Mouse (Mus musculus) retina, adult 2 months (tissue): ENCODE measurements around the gene Npff.
A peak's percentile ranks its signal among the peaks of the same experiment; 100 is the strongest.

Experiments used
- DNase-seq: peaks from one replicate; pipeline ENCODE4 v3.0.0-alpha.2; 2012; ENCODE audit warnings: low read depth, low spot score

Npff gene

GRCm38 (mm10) chr15:102524892-102525485, at the start of gene Npff:
Gene Npff (minus strand): TSS chr15:102524942.
- peak; percentile 55 for DNase-seq

- no peak for DNase-seq
Observed at GRCm38 (mm10) chr15:102572081-102572480, 47.3 kb upstream of the Npff start.

- DNase-seq = no peak
Observed at GRCm38 (mm10) chr15:102567849-102568248, 43.1 kb upstream of the Npff start.

GRCm38 (mm10) chr15:102563681-102564080, 38.9 kb upstream of the Npff start:
- no peak for DNase-seq

- DNase-seq = no peak
Observed at GRCm38 (mm10) chr15:102563061-102563460, 38.3 kb upstream of the Npff start.

GRCm38 (mm10) chr15:102562491-102562890, 37.7 kb upstream of the Npff start:
- no peak for DNase-seq

GRCm38 (mm10) chr15:102557580-102557979, 32.8 kb upstream of the Npff start:
- DNase-seq = no peak

- no peak for DNase-seq
Observed at GRCm38 (mm10) chr15:102555581-102555980, 30.8 kb upstream of the Npff start.

GRCm38 (mm10) chr15:102552599-102552998, 27.9 kb upstream of the Npff start:
- DNase-seq = no peak

GRCm38 (mm10) chr15:102547478-102547877, 22.7 kb upstream of the Npff start:
- no peak for DNase-seq

- DNase-seq = peak; percentile 43
Observed at GRCm38 (mm10) chr15:102546677-102547427, 22.1 kb upstream of the Npff start.

GRCm38 (mm10) chr15:102546246-102546645, 21.5 kb upstream of the Npff start:
- DNase-seq = no peak

GRCm38 (mm10) chr15:102544801-102545200, 20.1 kb upstream of the Npff start:
- no peak for DNase-seq

- no peak for DNase-seq
Observed at GRCm38 (mm10) chr15:102533926-102534325, 9.2 kb upstream of the Npff start.

GRCm38 (mm10) chr15:102532106-102532900, 7.6 kb upstream of the Npff start:
- DNase-seq = no peak

- no peak for DNase-seq
Observed at GRCm38 (mm10) chr15:102531586-102531985, 6.8 kb upstream of the Npff start.

- no peak for DNase-seq
Observed at GRCm38 (mm10) chr15:102530566-102530965, 5.8 kb upstream of the Npff start.

- DNase-seq = no peak
Observed at GRCm38 (mm10) chr15:102528396-102528795, 3.7 kb upstream of the Npff start.

GRCm38 (mm10) chr15:102527936-102528335, 3.2 kb upstream of the Npff start:
- no peak for DNase-seq

- DNase-seq = no peak
Observed at GRCm38 (mm10) chr15:102526111-102527002, 1.6 kb upstream of the Npff start.

GRCm38 (mm10) chr15:102521480-102521879, 3.3 kb downstream of the Npff start:
- DNase-seq = no peak
